Mouse (Mus musculus) brain, embryonic 14.5 days (tissue): ENCODE data around the gene Vps39.

Experiments used
- CTCF ChIP-seq: fragments of 200-500 bp; IDR thresholded peaks from 2 replicates; pipeline ENCODE4 v1.5.1; 2012; ENCODE audit warnings: inconsistent platforms, mild to moderate bottlenecking, moderate library complexity, borderline replicate concordance; ENCODE audit not compliant: insufficient read depth, insufficient read length; ENCODE audit errors: extremely low read depth
- POLR2A ChIP-seq: fragments of 200-500 bp; IDR thresholded peaks from 2 replicates; pipeline ENCODE4 v1.6.1; 2012; ENCODE audit warnings: mild to moderate bottlenecking, inconsistent platforms, borderline replicate concordance; ENCODE audit not compliant: poor library complexity, insufficient read depth, insufficient read length, severe bottlenecking; ENCODE audit errors: extremely low read depth

- TF ChIP-seq CTCF (no peak), POLR2A (no peak)
Measured at GRCm38 (mm10) chr2:120285639-120286038, 67.3 kb downstream of the Vps39 start.
